Mouse (Mus musculus): ENCODE data around the gene Ppp1r37.
"Not testable (repeated sequence)": the region's sequence is repeated elsewhere in the genome, so short reads cannot be mapped to it uniquely, and the experiment has no call there.

Ppp1r37 gene

DNA sequence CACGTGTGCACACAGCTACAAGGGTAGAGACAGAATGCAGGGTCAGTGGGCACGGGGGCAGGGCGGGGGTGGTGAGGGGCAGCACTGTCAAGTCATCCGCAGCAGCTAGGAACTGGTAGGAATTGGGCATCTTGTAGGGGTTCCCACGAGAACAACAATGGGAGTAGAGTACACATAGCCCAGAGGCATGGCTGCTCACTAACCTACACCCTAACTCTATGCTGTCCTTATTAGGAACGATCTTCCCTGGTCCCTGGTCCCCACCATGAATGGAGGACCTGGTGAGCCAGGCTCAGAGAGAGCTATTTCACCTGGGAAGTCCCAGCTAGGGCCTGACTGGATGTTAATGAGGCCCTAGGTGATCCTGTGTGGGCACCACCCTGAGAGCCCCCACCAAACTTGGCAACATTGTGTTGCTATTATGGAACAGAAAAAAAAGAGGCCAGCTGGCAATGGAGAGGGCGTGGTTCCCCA is 21.2 kb downstream of the Ppp1r37 start:
- DNase-seq (ENCODE audit: low spot score in 2 of 2) = no peak

DNA sequence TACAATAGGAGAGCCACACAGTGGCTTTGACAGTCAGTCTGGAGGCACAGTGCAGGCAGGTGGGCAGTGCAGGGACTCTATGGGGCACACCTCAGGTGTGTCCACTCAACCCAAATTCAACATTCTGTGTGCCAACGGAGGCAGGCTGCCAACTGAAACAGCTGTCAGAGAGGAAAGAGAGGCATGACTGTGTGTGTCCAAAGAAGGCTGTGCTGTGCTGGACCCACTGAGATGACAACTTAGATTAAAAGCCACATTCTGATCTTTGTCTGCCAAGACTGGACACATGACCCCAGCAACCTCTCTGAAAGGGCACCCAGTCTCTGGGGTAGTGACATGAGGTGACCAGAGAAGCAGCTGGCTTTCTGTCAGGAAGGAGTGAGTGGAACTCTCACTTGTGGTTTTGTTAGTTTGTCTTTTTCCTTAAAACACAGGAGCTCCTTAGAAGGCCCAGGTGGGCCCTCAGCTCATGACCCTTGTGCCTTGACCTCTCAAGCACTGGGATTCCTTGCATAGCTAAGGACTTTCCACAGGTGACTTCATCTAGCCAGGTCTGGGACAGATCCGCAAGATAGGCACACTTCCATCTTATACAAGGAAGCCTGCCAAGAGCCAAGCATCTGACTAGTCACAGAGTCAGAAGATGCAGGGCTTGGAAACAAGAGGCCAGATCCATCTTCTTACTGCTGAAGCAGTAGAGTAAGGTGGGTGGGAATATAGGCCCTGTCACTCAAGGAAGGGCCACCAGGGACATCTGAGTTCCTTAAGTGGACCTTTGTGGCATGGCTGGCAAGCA is 21.9 kb downstream of the Ppp1r37 start:
- no peak for DNase-seq (ENCODE audit: low spot score in 2 of 2)

DNA sequence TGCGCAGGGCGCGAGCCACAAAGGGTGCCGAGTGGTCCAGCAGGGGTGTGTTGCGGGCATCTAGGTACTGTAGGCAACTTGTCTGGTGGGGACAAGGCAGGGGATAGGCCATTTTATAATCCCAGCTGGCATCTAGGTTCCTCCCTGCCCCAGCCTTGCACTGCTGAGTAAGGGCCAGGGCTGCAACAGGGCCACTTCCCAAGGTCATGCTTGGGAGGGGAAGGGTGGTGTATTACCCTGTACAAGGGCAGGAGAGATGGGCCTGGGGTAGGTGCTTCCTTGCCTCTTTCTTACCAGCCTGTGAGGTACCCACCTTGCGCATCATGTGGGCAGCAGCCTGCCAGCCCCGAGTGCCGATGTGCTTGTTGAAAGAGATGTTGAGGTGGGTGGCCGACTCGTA is 28.2 kb downstream of the Ppp1r37 start:
- no peak for DNase-seq (ENCODE audit: low spot score in 2 of 2)

DNA sequence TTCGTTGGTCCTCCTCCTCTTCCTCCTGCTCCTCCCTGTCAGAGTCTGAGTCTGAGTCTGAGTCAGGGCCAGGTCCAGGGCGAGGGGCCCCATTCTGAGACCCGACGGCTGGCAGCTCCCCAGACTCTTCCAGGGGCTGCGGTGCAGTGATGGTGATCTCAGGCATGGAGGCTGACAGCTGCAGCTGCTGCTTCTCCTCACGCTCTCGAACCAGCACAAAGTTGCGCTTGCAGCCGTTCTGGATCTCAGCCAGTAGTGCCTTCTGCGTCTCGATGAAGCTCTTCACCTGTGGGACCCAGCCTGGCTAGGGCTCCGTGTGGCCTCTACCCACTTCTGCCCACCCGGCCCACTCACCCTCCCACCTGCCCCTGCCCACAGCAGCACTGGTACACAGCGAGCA is 30.6 kb downstream of the Ppp1r37 start:
- no peak for DNase-seq (ENCODE audit: low spot score in 2 of 2)

DNA sequence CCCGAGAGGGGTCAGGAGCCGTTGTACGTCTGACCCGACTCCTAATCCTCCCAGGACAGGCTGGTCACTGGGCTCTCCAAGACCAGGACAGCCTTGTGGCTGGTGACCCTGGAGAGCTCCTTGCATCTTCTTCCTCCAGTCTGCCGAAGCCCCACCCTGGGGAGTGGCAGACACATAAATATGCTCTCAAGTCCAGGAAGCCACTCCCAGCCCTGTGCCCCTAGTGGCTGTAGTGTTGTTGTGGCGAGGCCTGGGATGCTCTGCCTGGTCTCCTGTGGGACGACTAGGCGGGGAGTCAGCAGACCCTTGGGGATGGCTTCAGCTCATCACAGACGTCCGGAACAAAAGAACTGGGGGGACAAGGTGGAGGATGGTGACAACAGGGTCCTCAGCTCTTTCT is 31.8 kb downstream of the Ppp1r37 start:
- no peak for DNase-seq (ENCODE audit: low spot score in 2 of 2)

DNA sequence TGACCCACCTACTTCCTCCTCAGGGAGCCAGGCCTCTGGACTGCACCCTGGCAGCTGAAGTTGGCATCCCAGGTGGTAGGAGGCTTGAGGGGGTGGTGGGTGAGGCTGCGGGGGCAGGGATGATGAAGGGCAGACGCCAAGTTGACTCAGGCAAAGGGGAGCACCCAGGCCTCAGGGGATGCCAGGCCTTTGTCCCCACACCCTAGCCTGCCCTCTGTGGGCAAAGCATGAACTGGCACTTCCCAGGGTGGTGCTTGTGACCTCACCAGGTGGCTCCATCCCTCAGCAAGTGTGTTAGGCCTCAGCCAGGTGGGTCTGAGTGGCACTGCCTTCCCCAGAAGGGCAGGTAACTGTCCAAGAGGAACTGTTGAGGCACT is 37.8 kb downstream of the Ppp1r37 start:
- DNase-seq (ENCODE audit: low spot score in 2 of 2) = no peak

DNA sequence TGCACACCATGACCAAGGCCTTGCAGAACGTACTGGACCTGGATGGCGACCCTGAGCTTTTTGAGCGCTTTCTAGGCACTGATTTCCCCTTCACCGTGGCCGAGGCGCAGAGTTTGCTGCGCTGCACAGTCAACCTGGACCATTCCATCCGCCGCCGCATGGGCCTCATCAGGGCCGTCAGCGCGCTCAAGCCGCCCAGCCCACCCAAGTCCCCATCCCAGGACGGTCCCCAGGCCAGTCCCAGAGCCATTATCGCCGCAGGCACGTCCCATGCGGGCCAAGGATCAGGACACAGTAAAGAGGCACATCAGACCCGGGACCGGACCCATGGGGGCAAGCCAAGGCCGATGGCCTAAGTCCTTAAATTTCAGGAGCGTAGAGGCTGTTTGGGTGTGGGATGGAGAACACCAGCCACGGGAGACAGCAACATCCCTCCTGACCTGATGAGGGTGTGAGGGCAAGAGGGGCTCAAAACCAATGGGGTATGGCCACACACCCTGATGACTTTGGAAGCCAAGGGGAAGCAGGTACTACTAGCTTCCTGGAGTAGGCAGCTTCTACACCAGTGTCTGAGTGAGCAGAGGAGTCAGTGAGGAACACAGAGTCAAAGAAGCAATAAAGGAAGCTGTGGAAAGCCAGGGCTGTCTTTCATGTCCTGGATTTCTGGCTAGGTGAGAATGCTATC is 38.3 kb downstream of the Ppp1r37 start:
- DNase-seq (ENCODE audit: low spot score in 2 of 2) = no peak

DNA sequence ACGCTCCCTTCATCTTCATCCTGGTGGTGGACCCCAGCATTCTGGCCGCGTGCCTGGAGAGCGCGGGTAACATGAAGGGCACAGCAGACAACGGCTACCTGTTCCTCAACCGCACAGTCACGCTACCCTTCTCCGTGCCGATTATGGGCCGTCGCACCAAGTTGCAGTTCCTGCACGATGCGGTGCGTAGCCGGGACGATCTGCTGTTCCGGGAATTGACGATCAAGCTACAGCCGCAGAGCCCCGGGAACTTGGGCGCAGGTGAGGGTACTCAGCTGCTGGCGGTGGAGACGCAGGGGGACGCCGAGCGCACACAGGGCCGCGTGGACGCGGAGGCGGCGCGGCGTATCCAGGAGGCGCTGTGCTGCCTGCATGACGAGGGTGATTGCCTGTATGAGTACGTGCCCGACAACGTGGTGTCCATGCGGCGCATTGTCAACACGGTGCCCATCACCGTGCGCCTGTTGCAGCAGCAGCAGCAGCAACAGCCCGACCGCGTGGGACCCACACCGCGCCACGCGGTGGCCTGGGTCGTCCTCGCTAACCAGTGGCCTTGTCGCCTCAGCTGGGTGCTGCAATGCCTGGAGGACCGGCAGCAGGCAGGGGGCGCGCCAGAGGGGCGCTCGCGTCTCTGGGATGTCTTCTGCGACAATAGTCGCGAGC is 39.0 kb downstream of the Ppp1r37 start:
- DNase-seq (ENCODE audit: low spot score in 2 of 2) = peak; percentile 48 to 59

DNA sequence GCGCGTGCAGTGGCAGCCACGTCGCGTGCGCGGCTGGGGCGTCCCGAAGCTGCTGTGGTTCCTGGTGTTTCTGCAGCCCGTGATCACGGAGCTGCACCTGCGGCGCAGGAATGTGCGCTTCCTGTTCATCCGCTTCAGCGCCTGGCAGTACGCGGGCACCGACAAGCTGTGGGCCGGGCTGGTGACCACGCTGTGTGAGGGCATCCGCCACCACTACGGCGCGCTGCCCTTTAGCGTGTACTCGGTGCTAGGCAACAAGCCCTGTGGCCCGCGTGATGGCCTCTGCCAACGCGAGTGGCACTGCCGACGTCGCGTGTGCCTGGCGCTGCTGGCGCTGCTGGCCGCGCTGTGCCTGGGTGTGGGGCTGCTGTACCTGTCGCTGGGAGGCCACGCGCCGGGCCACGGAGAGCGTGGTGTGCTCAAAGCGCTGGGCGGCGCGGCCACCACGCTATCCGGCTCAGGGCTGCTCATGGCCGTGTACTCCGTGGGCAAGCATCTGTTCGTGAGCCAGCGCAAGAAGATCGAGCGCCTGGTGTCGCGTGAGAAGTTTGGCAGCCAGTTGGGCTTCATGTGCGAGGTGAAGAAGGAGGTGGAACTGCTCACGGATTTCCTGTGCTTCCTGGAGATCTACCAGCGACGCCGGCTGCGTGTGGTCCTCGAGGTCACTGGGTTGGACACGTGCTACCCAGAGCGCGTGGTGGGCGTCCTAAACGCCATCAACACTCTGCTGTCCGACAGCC is 39.7 kb downstream of the Ppp1r37 start:
- DNase-seq (ENCODE audit: low spot score in 2 of 2) = no peak

DNA sequence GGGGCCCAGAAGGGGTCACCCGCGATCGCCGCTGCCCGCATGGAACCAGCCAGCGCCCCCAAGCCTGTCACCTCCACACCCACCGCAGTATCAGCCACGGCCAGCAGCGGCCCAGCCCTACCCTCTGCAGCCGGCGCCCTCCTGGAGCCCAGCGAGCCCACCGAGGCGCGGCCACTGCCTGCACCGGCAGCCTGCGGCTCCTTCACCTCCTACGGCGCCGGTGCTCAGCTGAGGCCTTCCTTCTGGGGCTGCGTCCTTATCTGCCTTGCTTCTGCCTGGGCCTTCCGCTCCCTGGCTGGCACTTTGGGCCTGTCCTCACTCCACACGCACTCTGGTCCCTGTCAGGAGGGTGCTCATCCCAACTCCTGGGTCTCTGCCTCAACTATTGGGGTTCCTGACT is 42.8 kb downstream of the Ppp1r37 start:
- DNase-seq (ENCODE audit: low spot score in 2 of 2) = no peak

DNA sequence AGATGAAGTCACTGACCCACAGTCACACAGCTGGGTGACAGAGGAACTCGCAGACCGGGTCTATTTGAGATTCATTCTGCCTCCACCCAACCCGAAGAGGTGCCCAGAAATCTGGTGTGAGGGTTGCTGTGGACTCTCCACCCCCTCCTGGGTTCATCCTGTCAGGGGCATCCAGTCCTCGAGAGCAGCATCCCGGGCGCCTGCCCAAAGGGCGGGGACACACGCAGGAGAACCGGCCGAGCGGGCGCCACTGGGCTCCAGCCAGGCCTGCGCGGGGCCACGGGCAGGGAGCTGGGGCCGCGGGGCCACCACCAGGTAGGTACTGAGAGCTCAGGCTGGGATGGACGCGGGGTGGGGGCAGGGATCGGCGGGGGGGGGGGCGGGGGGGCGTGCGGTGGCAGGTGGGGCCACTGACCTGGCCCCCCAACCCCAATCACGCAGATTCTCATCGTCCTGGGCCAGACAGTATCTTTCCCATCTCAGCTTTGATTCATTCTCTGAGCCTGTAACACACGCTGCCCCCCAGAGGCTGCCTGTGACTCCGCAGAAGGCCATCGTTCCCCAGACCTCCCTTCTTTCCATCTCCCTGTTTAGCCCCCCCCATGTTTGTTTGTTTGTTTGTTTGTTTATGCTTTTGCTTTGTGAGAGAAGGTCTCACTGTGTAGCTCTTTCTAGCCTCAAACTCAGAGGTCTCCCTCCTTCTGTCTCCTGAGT is 45.1 kb downstream of the Ppp1r37 start, which contains the start of gene Nkpd1:
Gene Nkpd1, plus strand, starts transcription at position 187 of the 714 bp plus-strand sequence.
- no peak for DNase-seq (ENCODE audit: low spot score in 2 of 2)

DNA sequence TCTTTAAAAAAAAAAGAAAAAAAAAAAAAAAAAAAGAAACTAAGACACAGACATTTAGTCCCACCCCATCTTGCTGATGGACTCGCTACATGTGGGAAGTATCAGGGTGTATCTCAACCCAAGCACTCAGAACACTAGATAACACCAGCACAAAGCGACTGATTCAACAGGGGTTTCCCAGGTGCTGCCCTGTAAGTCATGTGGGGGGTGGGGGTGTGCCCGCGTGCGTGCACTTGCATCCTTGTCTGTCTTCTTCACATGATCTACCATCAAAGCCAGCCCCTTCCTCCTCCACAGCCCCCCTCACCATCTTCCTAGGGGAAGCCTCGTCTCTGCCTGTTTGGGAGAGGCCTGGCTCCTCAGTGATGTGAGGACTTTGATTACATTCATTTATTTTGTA is 50.5 kb downstream of the Ppp1r37 start:
- no peak for DNase-seq (ENCODE audit: low spot score in 2 of 2)

DNA sequence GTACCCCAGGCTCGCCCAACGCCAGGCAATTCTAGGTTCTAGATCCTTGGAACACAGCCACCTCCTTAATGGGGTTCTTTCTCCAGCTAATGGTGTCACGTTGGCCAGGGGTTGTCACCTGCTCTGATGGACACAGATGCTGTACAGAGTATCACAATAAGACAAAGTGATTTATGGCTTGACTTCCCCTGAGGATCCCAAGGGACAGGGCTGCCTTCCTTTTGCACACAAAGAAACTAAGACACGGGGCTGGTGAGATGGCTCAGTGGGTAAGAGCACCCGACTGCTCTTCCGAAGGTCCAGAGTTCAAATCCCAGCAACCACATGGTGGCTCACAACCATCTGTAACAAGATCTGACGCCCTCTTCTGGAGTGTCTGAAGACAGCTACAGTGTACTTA is 50.9 kb downstream of the Ppp1r37 start:
- DNase-seq (ENCODE audit: low spot score in 2 of 2) = not testable (repeated sequence)

DNA sequence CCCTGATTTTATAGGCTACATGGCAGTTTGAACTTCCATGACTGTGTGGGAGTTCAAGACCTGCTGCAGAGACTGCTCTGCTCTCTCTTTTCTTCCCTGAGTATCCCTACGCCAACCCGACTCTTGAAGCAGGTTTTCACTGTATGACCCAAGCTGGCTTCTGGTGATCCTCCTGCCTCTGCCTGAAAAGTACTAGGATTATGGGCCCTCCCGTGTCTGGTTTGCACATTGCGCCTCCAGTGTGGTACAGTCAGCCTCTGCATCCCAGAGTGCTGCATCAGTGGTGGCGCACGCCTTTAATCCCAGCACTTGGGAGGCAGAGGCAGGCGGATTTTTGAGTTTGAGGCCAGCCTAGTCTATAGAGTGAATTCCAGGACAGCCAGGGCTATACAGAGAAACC is 53.1 kb downstream of the Ppp1r37 start:
- no peak for DNase-seq (ENCODE audit: low spot score in 2 of 2)

DNA sequence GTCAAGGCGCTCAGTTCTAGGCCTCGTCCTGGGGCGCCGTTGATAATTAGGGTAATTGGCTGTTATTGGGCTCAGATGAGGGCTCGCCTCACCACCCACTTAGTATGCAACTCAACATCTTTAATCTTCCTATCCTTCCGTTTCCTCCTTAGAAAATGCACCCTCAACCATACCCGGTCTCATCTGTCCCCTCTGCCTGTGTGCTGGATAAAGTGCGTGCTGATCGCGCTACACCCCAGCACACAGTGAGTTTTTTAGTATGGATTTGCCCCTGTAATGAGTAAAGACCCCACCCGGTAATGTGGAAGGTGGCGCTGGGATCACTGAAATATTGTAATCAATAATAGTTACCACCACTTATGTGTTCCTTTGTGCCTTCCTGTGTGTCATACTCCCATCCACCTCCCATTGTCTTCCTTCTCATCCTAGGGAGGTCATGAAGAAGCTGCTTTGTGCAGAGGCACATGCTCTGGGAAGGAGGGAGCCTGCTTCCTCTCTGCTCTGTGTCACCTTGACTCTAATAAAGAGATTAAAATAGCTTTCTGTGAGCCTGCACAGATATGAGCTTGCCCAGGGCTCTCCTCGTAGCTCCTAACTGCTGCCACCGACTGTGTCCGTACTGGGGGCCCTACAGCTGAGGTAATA is 53.8 kb downstream of the Ppp1r37 start:
- DNase-seq (ENCODE audit: low spot score in 2 of 2) = no peak

DNA sequence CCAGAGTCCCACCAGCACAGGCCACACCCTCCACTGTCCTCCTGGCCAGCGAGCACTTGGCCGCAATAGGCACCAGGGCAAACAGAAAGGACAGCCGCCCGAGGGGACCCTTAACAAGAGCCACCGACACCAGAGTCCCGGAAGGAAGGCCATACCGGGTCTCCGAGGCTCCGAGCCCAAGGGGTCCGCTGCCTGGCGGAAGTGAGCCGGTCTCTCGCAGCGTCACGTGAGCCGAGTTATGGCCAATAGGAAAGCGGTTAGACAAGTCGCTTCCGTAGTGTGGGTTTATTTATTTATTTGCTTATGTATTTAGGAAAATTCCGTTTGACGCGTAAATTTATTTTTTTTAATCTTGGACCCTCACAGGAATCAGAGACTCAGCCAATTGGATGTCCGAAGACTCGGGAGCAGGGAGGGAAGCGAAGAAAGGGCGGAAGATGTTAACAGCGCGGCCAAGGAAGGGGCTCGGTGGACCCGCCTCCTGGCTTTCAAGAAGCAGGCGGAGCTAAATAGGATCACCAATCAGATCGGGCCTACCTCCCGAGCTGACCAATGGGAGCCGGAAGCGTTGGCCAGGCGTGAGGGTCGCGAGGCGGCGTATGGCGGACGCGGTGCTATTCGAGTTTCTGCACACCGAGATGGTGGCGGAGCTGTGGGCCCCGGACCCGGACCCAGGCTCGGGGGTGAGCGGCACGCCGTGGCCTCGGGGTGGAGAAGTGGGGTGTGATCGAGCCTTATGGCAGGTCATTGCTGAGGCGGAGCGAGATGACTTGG is 54.5 kb downstream of the Ppp1r37 start, which contains the start of the genes Bloc1s3 and Trappc6a:
Gene Bloc1s3, minus strand, starts transcription at position 218 of the 774 bp plus-strand sequence.
Gene Trappc6a, plus strand, starts transcription at position 246 of the 774 bp plus-strand sequence.
- DNase-seq (ENCODE audit: low spot score in 2 of 2) = peak; percentile 93

DNA sequence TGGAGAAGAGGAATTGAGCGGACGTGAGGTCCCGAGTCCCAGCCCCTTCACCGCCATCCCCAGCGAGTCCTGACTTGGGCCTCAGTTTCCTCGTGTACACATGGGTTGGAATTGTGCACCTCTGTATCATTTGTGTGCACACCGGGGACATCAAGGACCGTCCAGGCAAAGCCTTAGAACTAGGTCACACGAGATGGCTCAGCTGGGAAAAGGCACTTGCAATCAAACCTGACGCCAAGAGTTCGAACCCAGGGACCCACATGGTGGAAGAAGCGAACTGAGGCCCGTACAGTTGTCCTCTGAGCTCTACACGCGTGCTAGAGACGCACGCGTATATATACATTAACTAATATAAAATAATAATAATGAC is 55.3 kb downstream of the Ppp1r37 start:
- no peak for DNase-seq (ENCODE audit: low spot score in 2 of 2)

DNA sequence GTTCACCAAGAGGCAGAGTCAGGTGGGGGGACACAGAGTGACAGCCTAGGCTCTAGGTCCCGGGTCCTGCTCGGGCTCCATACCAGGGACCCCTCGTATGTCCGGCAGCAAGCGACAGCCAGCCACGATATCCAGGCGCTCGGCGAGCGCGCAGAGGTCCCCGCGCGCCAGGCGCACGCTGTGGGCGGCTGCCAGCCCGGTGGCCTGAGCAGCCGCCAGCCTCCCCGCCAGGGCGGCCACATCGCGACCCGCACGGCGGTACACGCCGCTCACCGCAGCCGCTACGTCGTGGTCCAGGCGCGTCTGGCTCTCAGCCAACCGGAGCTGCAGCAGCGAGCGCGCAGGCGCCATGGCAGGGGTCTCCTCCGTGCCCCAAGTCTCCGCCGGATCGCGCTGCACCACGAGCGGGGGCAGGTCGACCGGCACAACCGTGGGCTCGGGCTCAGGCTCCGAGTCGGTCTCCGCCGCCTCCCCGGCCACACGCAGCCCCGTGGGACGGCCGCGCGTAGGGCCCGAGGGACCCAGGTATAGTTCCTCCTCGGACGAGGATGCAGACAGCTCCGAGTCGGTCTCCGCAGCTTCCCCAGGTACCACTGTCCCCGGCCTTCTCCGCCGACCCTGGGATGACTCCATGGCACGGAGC is 55.8 kb downstream of the Ppp1r37 start:
- DNase-seq (ENCODE audit: low spot score in 2 of 2) = no peak

DNA sequence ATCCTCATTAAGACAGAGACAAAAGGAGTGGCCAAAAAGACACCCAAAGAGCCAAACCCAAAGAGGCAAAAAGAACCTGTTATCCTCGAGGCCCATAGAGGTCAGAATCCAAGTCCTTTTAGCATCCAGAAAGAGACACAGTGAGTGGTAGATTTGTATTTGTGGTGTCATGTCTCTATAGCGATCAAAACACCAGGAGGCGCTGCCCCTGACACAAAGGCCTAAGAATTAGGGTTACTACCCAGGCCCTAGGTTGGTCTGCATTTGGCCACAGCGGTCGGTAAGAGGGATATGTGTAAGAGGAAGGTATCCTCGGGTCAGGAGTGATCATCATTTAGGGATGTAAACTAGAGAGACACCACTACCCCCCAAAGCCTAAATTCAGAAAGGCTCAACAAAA is 56.5 kb downstream of the Ppp1r37 start:
- no peak for DNase-seq (ENCODE audit: low spot score in 2 of 2)

Data from right cerebral cortex, postnatal 36 days (tissue).